12 mouse cellular contexts compared by ENCODE assay signal in the genomic region with DNA sequence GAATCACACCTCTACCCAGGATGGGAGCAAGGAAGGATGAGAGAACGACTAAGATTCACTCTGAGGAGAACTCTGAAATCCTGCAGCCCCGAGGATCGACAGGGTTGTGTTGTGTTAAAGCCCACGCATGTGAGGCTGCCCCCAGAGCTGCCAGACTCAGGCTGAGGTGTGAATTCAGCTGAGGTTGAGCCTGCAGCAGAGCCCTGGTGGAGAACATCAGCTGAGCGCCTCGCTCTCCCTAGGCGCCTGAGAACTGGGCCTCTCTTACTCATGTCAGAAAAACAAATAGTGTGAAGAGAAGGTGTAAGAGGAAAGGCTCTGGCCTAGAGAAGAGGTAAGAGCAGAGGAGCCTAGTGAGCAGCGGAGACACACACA.
"Had no signal": no experiment of that assay in that cellular context is flagged by ENCODE, and none has a peak within 500 bp of the region (broad histone marks: within the 10 kb centered on the region; RNA-seq: fewer than 3 reads in every experiment).

No protein-coding gene starts in this region.

- ATAC-seq: liver, postnatal 0 days; midbrain, embryonic 15.5 days had no signal

- H3K9me3 ChIP-seq: liver, embryonic 13.5 days; midbrain, embryonic 15.5 days; neural tube, embryonic 13.5 days had no signal

- H3K9ac ChIP-seq: liver, embryonic 13.5 days; liver, postnatal 0 days; midbrain, embryonic 15.5 days; neural tube, embryonic 13.5 days had no signal

- H3K27me3 ChIP-seq: liver, embryonic 13.5 days; midbrain, embryonic 15.5 days; neural tube, embryonic 13.5 days had no signal

- DNase-seq: kidney, adult 8-10 months; layer of hippocampus, adult 9-11 months; left cerebral cortex, postnatal 4 days; liver; liver, embryonic 13.5 days; liver, postnatal 0 days; lung, postnatal 36 days; right cerebral cortex, postnatal 25 days; thymus, postnatal 4 days had no signal

- H3K4me2 ChIP-seq: liver, embryonic 13.5 days; midbrain, embryonic 15.5 days; neural tube, embryonic 13.5 days had no signal

- H3K4me3 ChIP-seq: liver, embryonic 13.5 days; midbrain, embryonic 15.5 days; neural tube, embryonic 13.5 days had no signal

- H3K27ac ChIP-seq: liver, embryonic 13.5 days; midbrain, embryonic 15.5 days; neural tube, embryonic 13.5 days; stomach, postnatal 0 days had no signal
